Mouse (Mus musculus) MEL (cell line): ENCODE data around the gene Prkce. TPM values are rescaled to one million over a fixed set of nuclear protein-coding genes. Genes with fewer than 3 reads are reported as not detected.
A peak's percentile ranks its signal among the peaks of the same experiment; 100 is the strongest.

Source experiments
- DNase-seq: peaks from one replicate; pipeline ENCODE4 v3.0.0; 2011; ENCODE audit warnings: low read depth, low spot score
- H3K27ac ChIP-seq: 2 replicates; pipeline ENCODE4 v1.5.1; 2012; ENCODE audit warnings: low read depth, mild to moderate bottlenecking, control low read depth, low read length, moderate library complexity; ENCODE audit not compliant: control insufficient read depth
- H3K27me3 ChIP-seq, 2 experiments: fragments of 150-350 bp in 1 of 2; sonication (generic) in 1 of 2; 2 replicates each; pipeline ENCODE4 v1.6.1; 2012; ENCODE audit warnings: low read length in 2 of 2, mild to moderate bottlenecking in 2 of 2, improper control_type of control experiment in 1 of 2, moderate library complexity in 1 of 2; ENCODE audit not compliant: insufficient read depth in 2 of 2, control insufficient read depth in 1 of 2
- H3K36me3 ChIP-seq, 2 experiments: 2 replicates each; pipeline ENCODE4 v1.6.1; 2012 to 2014; ENCODE audit warnings: low read length in 2 of 2, improper control_type of control experiment in 1 of 2, inconsistent platforms in 1 of 2, mild to moderate bottlenecking in 1 of 2; ENCODE audit not compliant: insufficient read depth in 2 of 2, control insufficient read depth in 1 of 2
- H3K4me1 ChIP-seq, 2 experiments: fragments of 150-350 bp in 1 of 2; sonication (generic) in 1 of 2; 2 replicates each; pipeline ENCODE4 v1.6.1; 2012; ENCODE audit warnings: low read length in 2 of 2, improper control_type of control experiment in 1 of 2, mild to moderate bottlenecking in 1 of 2; ENCODE audit not compliant: insufficient read depth in 2 of 2, control insufficient read depth in 1 of 2
- H3K4me3 ChIP-seq, 2 experiments: fragments of 150-350 bp in 1 of 2; sonication (generic) in 1 of 2; 2 replicates each; pipeline ENCODE4 v1.5.1; 2012; ENCODE audit warnings: low read depth in 2 of 2, low read length in 2 of 2, mild to moderate bottlenecking in 2 of 2, moderate library complexity in 2 of 2, control low read depth in 1 of 2, improper control_type of control experiment in 1 of 2; ENCODE audit not compliant: control insufficient read depth in 1 of 2, insufficient read depth in 1 of 2
- H3K79me2 ChIP-seq: 2 replicates; pipeline ENCODE4 v1.6.1; 2012; ENCODE audit warnings: mild to moderate bottlenecking, low read length, moderate library complexity; ENCODE audit not compliant: control insufficient read depth, poor library complexity, insufficient read depth
- H3K9ac ChIP-seq: 2 replicates; pipeline ENCODE4 v1.6.1; 2012; ENCODE audit warnings: low read depth, mild to moderate bottlenecking, control low read depth, low read length, moderate library complexity; ENCODE audit not compliant: control insufficient read depth, poor library complexity, severe bottlenecking
- H3K9me3 ChIP-seq: fragments of 150-350 bp; sonication (generic); replicated peaks from 2 replicates; pipeline ENCODE4 v1.6.1; 2012; ENCODE audit warnings: mild to moderate bottlenecking, low read length, improper control_type of control experiment, moderate library complexity; ENCODE audit not compliant: insufficient read depth
- BHLHE40 ChIP-seq: IDR thresholded peaks from 2 replicates; pipeline ENCODE4 v1.6.1; 2012; ENCODE audit warnings: low read depth, mild to moderate bottlenecking, inconsistent platforms, low read length, improper control_type of control experiment, borderline replicate concordance
- CHD1 ChIP-seq: IDR thresholded peaks from 2 replicates; pipeline ENCODE4 v1.6.1; 2012; ENCODE audit warnings: low read depth, mild to moderate bottlenecking, inconsistent platforms, low read length, improper control_type of control experiment
- CHD2 ChIP-seq: IDR thresholded peaks from 2 replicates; pipeline ENCODE4 v1.6.1; 2011; ENCODE audit warnings: low read length, improper control_type of control experiment
- CTCF ChIP-seq, 3 experiments: IDR thresholded peaks in 2 of 3; conservative IDR thresholded peaks in 1 of 3; 2 replicates each; pipeline ENCODE4 v1.5.1; 2011 to 2012; ENCODE audit warnings: low read length in 3 of 3, low read depth in 2 of 3, mild to moderate bottlenecking in 2 of 3, improper control_type of control experiment in 1 of 3, inconsistent platforms in 1 of 3, mixed read lengths in 1 of 3, moderate library complexity in 1 of 3; ENCODE audit not compliant: control insufficient read depth in 1 of 3, insufficient read depth in 1 of 3, poor library complexity in 1 of 3, severe bottlenecking in 1 of 3
- E2F4 ChIP-seq: IDR thresholded peaks from 2 replicates; pipeline ENCODE4 v1.6.1; 2011; ENCODE audit warnings: low read depth, low read length, improper control_type of control experiment, borderline replicate concordance
- ELF1 ChIP-seq: IDR thresholded peaks from 2 replicates; pipeline ENCODE4 v1.6.1; 2014; ENCODE audit warnings: low read depth, mild to moderate bottlenecking, inconsistent platforms, low read length, improper control_type of control experiment, moderate library complexity
- EP300 ChIP-seq, 2 experiments: IDR thresholded peaks; 2 replicates each; pipeline ENCODE4 v1.6.1; 2011; ENCODE audit warnings: improper control_type of control experiment in 2 of 2, low read length in 2 of 2, low read depth in 1 of 2, mild to moderate bottlenecking in 1 of 2
- GATA1 ChIP-seq: IDR thresholded peaks from 2 replicates; pipeline ENCODE4 v1.6.1; 2011; ENCODE audit warnings: low read depth, low read length, improper control_type of control experiment
- HCFC1 ChIP-seq: IDR thresholded peaks from 2 replicates; pipeline ENCODE4 v1.6.1; 2012; ENCODE audit warnings: low read depth, mild to moderate bottlenecking, inconsistent platforms, low read length, improper control_type of control experiment, moderate library complexity
- KAT2A ChIP-seq: conservative IDR thresholded peaks from 2 replicates; pipeline ENCODE4 v1.6.1; 2012; ENCODE audit warnings: low read depth, low read length, improper control_type of control experiment, inconsistent platforms
- MAFK ChIP-seq: IDR thresholded peaks from 2 replicates; pipeline ENCODE4 v1.6.1; 2011; ENCODE audit warnings: low read depth, mild to moderate bottlenecking, low read length, improper control_type of control experiment, borderline replicate concordance
- MAX ChIP-seq: IDR thresholded peaks from 2 replicates; pipeline ENCODE4 v1.6.1; 2011; ENCODE audit warnings: low read length, improper control_type of control experiment
- MAZ ChIP-seq: IDR thresholded peaks from 2 replicates; pipeline ENCODE4 v1.6.1; 2012; ENCODE audit warnings: low read depth, mild to moderate bottlenecking, inconsistent platforms, low read length, improper control_type of control experiment
- MEF2A ChIP-seq: IDR thresholded peaks from 2 replicates; pipeline ENCODE4 v1.6.1; 2014; ENCODE audit warnings: low read depth, mild to moderate bottlenecking, inconsistent platforms, low read length, improper control_type of control experiment; ENCODE audit not compliant: poor library complexity, insufficient replicate concordance, severe bottlenecking; ENCODE audit errors: extremely low read depth
- MXI1 ChIP-seq: IDR thresholded peaks from 2 replicates; pipeline ENCODE4 v1.6.1; 2011; ENCODE audit warnings: mild to moderate bottlenecking, low read depth, low read length, improper control_type of control experiment
- POLR2A ChIP-seq, 2 experiments: IDR thresholded peaks; 2 replicates each; pipeline ENCODE4 v1.6.1; 2011 to 2012; ENCODE audit warnings: low read length in 2 of 2, mild to moderate bottlenecking in 2 of 2, control low read depth in 1 of 2, improper control_type of control experiment in 1 of 2, low read depth in 1 of 2, moderate library complexity in 1 of 2; ENCODE audit not compliant: control insufficient read depth in 1 of 2, insufficient read depth in 1 of 2, poor library complexity in 1 of 2
- POLR2AphosphoS2 ChIP-seq: IDR thresholded peaks from 2 replicates; pipeline ENCODE4 v1.6.1; 2011; ENCODE audit warnings: low read length, improper control_type of control experiment
- RCOR1 ChIP-seq: IDR thresholded peaks from 2 replicates; pipeline ENCODE4 v1.6.1; 2012; ENCODE audit warnings: low read depth, mild to moderate bottlenecking, inconsistent platforms, low read length, improper control_type of control experiment
- SIN3A ChIP-seq: IDR thresholded peaks from 2 replicates; pipeline ENCODE4 v1.6.1; 2012; ENCODE audit warnings: low read length, improper control_type of control experiment, inconsistent platforms
- SMC3 ChIP-seq: IDR thresholded peaks from 2 replicates; pipeline ENCODE4 v1.6.1; 2011; ENCODE audit warnings: low read depth, low read length, improper control_type of control experiment
- TBP ChIP-seq: IDR thresholded peaks from 2 replicates; pipeline ENCODE4 v1.8.0; 2011; ENCODE audit warnings: low read depth, low read length, improper control_type of control experiment
- UBTF ChIP-seq: IDR thresholded peaks from 2 replicates; pipeline ENCODE4 v1.6.1; 2012; ENCODE audit warnings: low read depth, mild to moderate bottlenecking, inconsistent platforms, low read length, improper control_type of control experiment, moderate library complexity, borderline replicate concordance; ENCODE audit not compliant: insufficient read depth
- ZC3H11A ChIP-seq: IDR thresholded peaks from 2 replicates; pipeline ENCODE4 v1.6.1; 2012; ENCODE audit warnings: low read depth, mild to moderate bottlenecking, inconsistent platforms, low read length, improper control_type of control experiment
- ZNF384 ChIP-seq: IDR thresholded peaks from 2 replicates; pipeline ENCODE4 v1.6.1; 2012; ENCODE audit warnings: low read depth, mild to moderate bottlenecking, inconsistent platforms, low read length, improper control_type of control experiment
- polyA plus RNA-seq, 2 experiments: library from polyadenylated mRNA; stranded (reverse) in 1 of 2; unstranded in 1 of 2; fragments of >175 nt in 1 of 2; fragments of >200 nt in 1 of 2; gene quantifications; 2 replicates each; pipeline versions ENCODE4 v1.2.1 to v1.2.4; 2012; ENCODE audit warnings: low replicate concordance in 2 of 2, low read depth in 1 of 2; ENCODE audit not compliant: insufficient read length in 2 of 2, insufficient read depth in 1 of 2, missing spikeins in 1 of 2
- total RNA-seq: library from RNA; depleted of rRNA; stranded (reverse); fragments of 300-350 nt; gene quantifications from 2 replicates; pipeline ENCODE4 v1.2.3, GENCODE M21; 2012

Gene Prkce
- total and polyA plus RNA-seq, 3 experiments, result 3.0 to 5.3 TPM; not detected in 1

GRCm38 (mm10) chr17:86313413-86314139 lies 146.0 kb downstream of the Prkce start (continued):
- no peak for TF ChIP-seq E2F4
- peak; percentile 9; the same call in 1 of the 2 replicates for TF ChIP-seq SMC3
- no peak for TF ChIP-seq ZC3H11A
- 0 out of 2 replicates have a peak, but pooled peaks have one; percentile 58 for TF ChIP-seq UBTF
- TF ChIP-seq POLR2AphosphoS2, result peak; percentile 67; the same call in 1 of the 2 replicates
- peak; percentile 93 for TF ChIP-seq RCOR1
- TF ChIP-seq TBP, result 0 out of 2 replicates have a peak, but pooled peaks have one; percentile 55
- TF ChIP-seq BHLHE40, result peak; percentile 57; the same call in 1 of the 2 replicates
- TF ChIP-seq MXI1, result peak; percentile 39; the same call in 1 of the 2 replicates
- no peak for TF ChIP-seq MAX
- TF ChIP-seq MAFK, result peak; percentile 40; the same call in 1 of the 2 replicates
- peak; percentile 92 to 97 for TF ChIP-seq EP300 (IDR thresholded peaks at IDR 0.05; ENCODE audit: low read depth in 1 of 2, low read length in 2 of 2)
- TF ChIP-seq ZNF384, result no peak

- H3K4me1 ChIP-seq, result peaks cover 18% of the 10 kb centered on the region in 2 experiments
Observed at GRCm38 (mm10) chr17:86315874-86316273, 148.3 kb downstream of the Prkce start.

More at GRCm38 (mm10) chr17:86315874-86316273, 148.3 kb downstream of the Prkce start:
- Histone ChIP-seq H3K79me2 (no peaks in the 10 kb centered on the region), H3K36me3 (peaks cover 0 to 19% of the 10 kb centered on the region in 2 experiments; a peak in 2 of 4 replicates), H3K4me3 (no peak overlapping the region), H3K27ac (no peak overlapping the region), H3K27me3 (no peaks in the 10 kb centered on the region), H3K9ac (no peak overlapping the region), H3K9me3 (no peaks in the 10 kb centered on the region)
- no peak for TF ChIP-seq CHD2
- no peak for TF ChIP-seq EP300 (IDR thresholded peaks at IDR 0.05; ENCODE audit: low read depth in 1 of 2, low read length in 2 of 2)
- no peak for TF ChIP-seq CTCF (IDR thresholded peaks at IDR 0.05 in 2 of 3, conservative IDR thresholded peaks at IDR 0.05 in 1 of 3; ENCODE audit: control insufficient read depth in 1 of 3, insufficient read depth in 1 of 3, low read depth in 2 of 3, low read length in 3 of 3, poor library complexity in 1 of 3, severe bottlenecking in 1 of 3)
- no peak for TF ChIP-seq MAZ
- no peak for TF ChIP-seq GATA1
- no peak for TF ChIP-seq UBTF
- no peak for TF ChIP-seq HCFC1
- no peak for TF ChIP-seq SMC3
- TF ChIP-seq POLR2AphosphoS2, result no peak
- TF ChIP-seq MEF2A, result no peak
- no peak for TF ChIP-seq CHD1
- no peak for TF ChIP-seq KAT2A
- TF ChIP-seq TBP, result no peak
- TF ChIP-seq BHLHE40, result no peak
- no peak for TF ChIP-seq ELF1
- TF ChIP-seq POLR2A (IDR thresholded peaks at IDR 0.05; ENCODE audit: control insufficient read depth in 1 of 2, insufficient read depth in 1 of 2, low read depth in 1 of 2, low read length in 2 of 2, poor library complexity in 1 of 2), result no peak
- no peak for TF ChIP-seq SIN3A
- DNase-seq, result no peak
